Mouse (Mus musculus) heart, postnatal 0 days (tissue): ENCODE data around the gene Setdb1. TPM values are rescaled to one million over a fixed set of nuclear protein-coding genes. Genes with fewer than 3 reads are reported as not detected.
"Not testable (repeated sequence)": the region's sequence is repeated elsewhere in the genome, so short reads cannot be mapped to it uniquely, and the experiment has no call there.

Source experiments
- ATAC-seq: fragments of 200-750 bp; cut with Nextera tagmentation; 2 replicates; pipeline ENCODE4 v1.8.0; 2017; ENCODE audit warnings: low read depth, moderate number of reproducible peaks, moderate library complexity; ENCODE audit not compliant: insufficient read depth
- DNase-seq: peaks from one replicate; pipeline ENCODE4 v3.0.0-alpha.2; 2016; ENCODE audit warnings: low spot score
- H3K27ac ChIP-seq: fragments of 300-500 bp; sonication (generic); 2 replicates; pipeline ENCODE4 v1.5.1; 2014; ENCODE audit warnings: low read depth, mild to moderate bottlenecking
- H3K27me3 ChIP-seq: fragments of 300-500 bp; sonication (generic); 2 replicates; pipeline ENCODE4 v1.6.1; 2014; ENCODE audit warnings: low read length, mixed read lengths; ENCODE audit not compliant: control insufficient read depth, insufficient read depth
- H3K36me3 ChIP-seq: fragments of 300-500 bp; sonication (generic); replicated peaks from 2 replicates; pipeline ENCODE4 v1.6.1; 2014; ENCODE audit warnings: low read length, mixed read lengths; ENCODE audit not compliant: control insufficient read depth, insufficient read depth
- H3K4me1 ChIP-seq: fragments of 300-500 bp; sonication (generic); 2 replicates; pipeline ENCODE4 v1.6.1; 2014; ENCODE audit warnings: antibody characterized with exemption; ENCODE audit not compliant: control insufficient read depth, insufficient read depth
- H3K4me2 ChIP-seq: fragments of 300-500 bp; sonication (generic); 2 replicates; pipeline ENCODE4 v1.6.1; 2014; ENCODE audit warnings: low read depth, mild to moderate bottlenecking, low read length, moderate library complexity
- H3K4me3 ChIP-seq: fragments of 300-500 bp; sonication (generic); 2 replicates; pipeline ENCODE4 v1.5.1; 2014; ENCODE audit warnings: low read depth, low read length
- H3K9ac ChIP-seq: fragments of 300-500 bp; sonication (generic); replicated peaks from 2 replicates; pipeline ENCODE4 v1.6.1; 2014; ENCODE audit warnings: low read depth, low read length, mixed read lengths
- H3K9me3 ChIP-seq: fragments of 300-500 bp; sonication (generic); replicated peaks from 2 replicates; pipeline ENCODE4 v1.6.1; 2016; ENCODE audit warnings: low read length; ENCODE audit not compliant: control insufficient read depth
- CTCF ChIP-seq: IDR thresholded peaks from 2 replicates; pipeline ENCODE4 v1.5.1; 2016; ENCODE audit warnings: antibody characterized with exemption, control low read depth, low read depth
- EP300 ChIP-seq: IDR thresholded peaks from 2 replicates; pipeline ENCODE4 v1.6.1; 2016; ENCODE audit warnings: antibody characterized with exemption, low read depth
- WGBS: fragments of 180-500 bp; shearing (Covaris S2); extraction: QIAGEN DNeasy Blood & Tissue Kit; methylation state at CpG from one replicate; pipeline ENCODE4 v1.1.7; 2014; 5-methylcytosine and 5-hydroxymethylcytosine counted together
- polyA plus RNA-seq: library from polyadenylated mRNA; unstranded; fragments of >200 nt; fragmentation: Nextera tagmentation; extraction: Ambion mirVana; gene quantifications from 2 replicates; pipeline ENCODE4 v1.2.1, GENCODE M21; 2015
- total RNA-seq: library from RNA; depleted of rRNA; stranded (reverse); fragments of >200 nt; gene quantifications from 2 replicates; pipeline ENCODE4 v1.2.3, GENCODE M21; 2014; ENCODE audit warnings: low replicate concordance

The Setdb1 gene
- total and polyA plus RNA-seq, 2 experiments from 2014 or later = 7.9 to 9.5 TPM

DNA sequence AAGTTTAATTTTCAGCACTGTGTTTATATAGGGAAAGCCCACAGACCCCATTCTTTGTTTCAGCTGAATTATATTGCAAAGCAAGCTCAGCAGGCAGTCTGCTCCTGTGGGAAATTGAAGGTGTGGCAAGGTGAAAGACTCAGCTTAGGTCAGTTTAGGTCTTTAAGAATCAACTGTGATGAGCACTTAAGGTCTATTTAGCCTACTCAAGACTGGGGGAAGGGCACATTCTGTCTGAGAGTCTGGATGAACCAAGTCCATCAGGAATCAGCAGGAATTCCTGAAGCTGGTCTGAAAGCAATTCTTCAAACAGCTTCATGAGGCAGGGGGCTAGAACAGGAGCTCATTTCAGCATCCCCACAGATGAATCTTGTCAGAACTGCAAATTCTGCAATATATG lies 13.1 kb upstream of the Setdb1 start:
- Histone ChIP-seq H3K9me3 (no peaks in the 10 kb centered on the region), H3K9ac (no peak overlapping the region), H3K36me3 (no peaks in the 10 kb centered on the region), H3K4me1 (no peaks in the 10 kb centered on the region), H3K4me2 (no peak overlapping the region), H3K27me3 (no peaks in the 10 kb centered on the region), H3K4me3 (no peak overlapping the region), H3K27ac (no peak overlapping the region)
- TF ChIP-seq CTCF = no peak
- no peak for TF ChIP-seq EP300
- DNase-seq (no peak), ATAC-seq (no peak)

DNA sequence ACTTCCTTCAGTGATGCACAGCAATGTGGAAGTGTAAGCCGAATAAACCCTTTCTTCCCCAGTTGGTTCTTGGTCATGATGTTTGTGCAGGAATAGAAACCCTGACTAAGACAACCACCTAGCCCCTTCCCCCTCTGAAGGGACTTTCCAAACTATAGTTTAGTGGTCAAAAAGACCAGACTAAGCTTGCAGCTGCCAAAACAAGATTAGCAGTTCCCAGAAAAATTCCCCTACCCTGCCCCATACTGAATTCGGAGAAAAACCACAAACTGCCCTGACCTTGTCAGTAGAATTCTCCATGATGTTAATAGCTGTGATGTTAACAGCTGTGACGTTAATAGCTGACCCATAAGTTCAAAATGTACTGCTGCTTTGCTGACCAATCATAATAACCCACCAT lies 3.3 kb upstream of the Setdb1 start:
- H3K27ac ChIP-seq, ATAC-seq, H3K4me1 ChIP-seq, H3K4me2 ChIP-seq, H3K9me3 ChIP-seq, H3K4me3 ChIP-seq, H3K9ac ChIP-seq, DNase-seq, H3K27me3 ChIP-seq, H3K36me3 ChIP-seq: not testable (repeated sequence)
- WGBS = 58% methylated on average over 3 of the region's 3 CpGs

DNA sequence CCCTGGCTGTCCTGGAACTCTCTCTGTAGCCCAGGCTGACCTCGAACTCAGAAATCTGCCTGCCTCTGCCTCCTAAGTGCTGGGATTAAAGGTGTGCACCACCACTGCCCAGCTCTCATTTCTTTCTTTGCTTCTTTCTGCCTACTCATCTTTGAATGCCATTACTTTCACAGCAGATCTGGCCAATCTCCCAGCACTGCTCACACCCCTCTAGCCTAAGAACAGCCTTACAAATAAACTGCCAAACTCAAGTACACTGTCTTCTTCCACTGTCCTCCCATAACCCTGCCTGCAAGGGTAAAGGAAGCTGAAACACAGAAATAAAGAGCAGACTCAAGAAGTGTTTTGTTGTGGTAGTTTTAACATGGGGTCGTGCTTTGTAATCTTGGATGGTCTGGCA lies 744 bp upstream of the Setdb1 start:
- Histone ChIP-seq H3K4me3 (no peak overlapping the region), H3K36me3 (peaks cover 12% of the 10 kb centered on the region), H3K4me2 (no peak overlapping the region), H3K9me3 (no peaks in the 10 kb centered on the region), H3K27me3 (no peaks in the 10 kb centered on the region), H3K27ac (no peak overlapping the region), H3K4me1 (no peaks in the 10 kb centered on the region), H3K9ac (no peak overlapping the region)
- TF ChIP-seq EP300 = no peak
- no peak for TF ChIP-seq CTCF
- ATAC-seq (no peak), DNase-seq (no peak)
- 93% methylated on average over 2 of the region's 2 CpGs for WGBS

DNA sequence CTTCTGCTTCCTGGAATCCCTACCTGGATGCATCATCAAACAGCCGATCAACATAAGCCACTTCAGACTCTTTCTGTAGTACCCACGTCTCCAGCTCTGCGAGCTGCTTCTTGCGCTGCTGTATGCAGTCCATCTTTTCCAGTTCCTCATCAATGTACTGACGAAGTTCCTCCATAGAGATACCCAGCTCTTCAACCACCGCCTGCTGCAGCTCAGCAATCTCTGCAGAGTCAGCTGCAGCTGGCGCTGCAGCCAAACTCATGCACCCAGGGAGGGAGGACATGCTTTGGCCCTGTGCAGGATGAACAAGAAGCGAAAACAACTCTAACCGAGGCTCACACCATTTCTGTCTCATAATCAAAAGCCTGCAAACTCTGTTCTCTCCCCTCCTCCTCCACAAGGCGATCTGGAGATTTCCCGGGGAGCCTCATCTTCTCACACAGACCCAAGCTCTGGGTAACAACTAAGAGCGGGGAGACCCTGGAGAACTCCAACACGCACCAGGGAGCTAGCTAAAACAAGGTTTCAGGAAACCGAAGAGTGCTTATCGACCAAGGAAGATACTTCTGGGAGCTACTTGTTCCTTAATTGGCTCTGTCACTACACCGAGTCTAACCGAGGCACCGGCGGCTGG lies 974 bp downstream of the Setdb1 start:
- Histone ChIP-seq H3K4me2 (peak overlapping the region; percentile 62; the same call in 1 of the 2 replicates), H3K4me3 (peak overlapping the region; percentile 56), H3K36me3 (peaks cover 23% of the 10 kb centered on the region)
- DNase-seq, H3K9ac ChIP-seq, ATAC-seq, H3K27me3 ChIP-seq, H3K9me3 ChIP-seq, H3K27ac ChIP-seq, H3K4me1 ChIP-seq: not testable (repeated sequence)
- 28% methylated on average over 8 of the region's 19 CpGs for WGBS

GRCm38 (mm10) chr3:95349491-95349890 lies 7.5 kb downstream of the Setdb1 start:
- no peak; the same call in 1 of the 2 replicates for ATAC-seq
- DNase-seq = peak; percentile 57
- H3K27me3 ChIP-seq = no peaks in the 10 kb centered on the region

GRCm38 (mm10) chr3:95348343-95348742 lies 8.7 kb downstream of the Setdb1 start:
- not testable (repeated sequence) for H3K9me3 ChIP-seq, H3K4me1 ChIP-seq, DNase-seq, H3K4me2 ChIP-seq, H3K9ac ChIP-seq, H3K4me3 ChIP-seq, ATAC-seq, H3K27ac ChIP-seq, H3K27me3 ChIP-seq
- over 99% methylated on average over 5 of the region's 5 CpGs for WGBS
- H3K36me3 ChIP-seq = peaks cover 73% of the 10 kb centered on the region

More at GRCm38 (mm10) chr3:95349491-95349890, 7.5 kb downstream of the Setdb1 start:
- Histone ChIP-seq H3K36me3 (peaks cover 74% of the 10 kb centered on the region), H3K9me3 (no peaks in the 10 kb centered on the region), H3K9ac (no peak overlapping the region), H3K4me2 (no peak overlapping the region), H3K4me3 (no peak overlapping the region), H3K27ac (no peak overlapping the region), H3K4me1 (no peaks in the 10 kb centered on the region)
- TF ChIP-seq CTCF (peak; percentile 63), EP300 (no peak)
